Mouse (Mus musculus): Measurements from ENCODE around the gene Brms1l. TPM values are rescaled to one million over a fixed set of nuclear protein-coding genes. Genes with fewer than 3 reads are reported as not detected.
"Not testable (repeated sequence)": the region's sequence is repeated elsewhere in the genome, so short reads cannot be mapped to it uniquely, and the experiment has no call there.

Gene Brms1l
- polyA plus RNA-seq (2012; rRNA removed) = 132 and 144 TPM in 2 replicates

- H3K4me1 ChIP-seq (ENCODE audit: control insufficient read depth, insufficient read depth, low read length) = peaks cover 2% of the 10 kb centered on the region
- peak within 1 kb of the TSS; percentile 98 for H3K27ac ChIP-seq (ENCODE audit: insufficient read depth, low read length)
- H3K4me3 ChIP-seq (ENCODE audit: insufficient read depth, low read length) = peak within 1 kb of the TSS; percentile 99
- TF ChIP-seq POLR2A (IDR thresholded peaks at IDR 0.05; ENCODE audit: extremely low read depth, insufficient read depth, low read length) (peak; percentile 74), CTCF (IDR thresholded peaks at IDR 0.05; ENCODE audit: extremely low read depth, insufficient read depth, low read length) (no peak)
These were observed at the start of gene Brms1l for GRCm38 (mm10) chr12:55836199-55836951. Brms1l (plus strand) TSS chr12:55836324.

GRCm38 (mm10) chr12:55794485-55794884, 41.6 kb upstream of the Brms1l start:
- not testable (repeated sequence) for H3K4me1 ChIP-seq (ENCODE audit: control insufficient read depth, insufficient read depth, low read length); H3K4me3 ChIP-seq (ENCODE audit: insufficient read depth, low read length); H3K27ac ChIP-seq (ENCODE audit: insufficient read depth, low read length)

- no peak for TF ChIP-seq CTCF (IDR thresholded peaks at IDR 0.05; ENCODE audit: extremely low read depth, insufficient read depth, low read length)
- no peak for TF ChIP-seq POLR2A (IDR thresholded peaks at IDR 0.05; ENCODE audit: extremely low read depth, insufficient read depth, low read length)
- Histone ChIP-seq H3K4me1 (ENCODE audit: control insufficient read depth, insufficient read depth, low read length) (no peaks in the 10 kb centered on the region), H3K27ac (ENCODE audit: insufficient read depth, low read length) (no peak overlapping the region), H3K4me3 (ENCODE audit: insufficient read depth, low read length) (no peak overlapping the region)
These were observed 39.0 kb upstream of the Brms1l start for GRCm38 (mm10) chr12:55797103-55797502.

GRCm38 (mm10) chr12:55798745-55799144, 37.4 kb upstream of the Brms1l start:
- H3K27ac ChIP-seq (ENCODE audit: insufficient read depth, low read length) = no peak overlapping the region
- TF ChIP-seq POLR2A (IDR thresholded peaks at IDR 0.05; ENCODE audit: extremely low read depth, insufficient read depth, low read length) = no peak
- TF ChIP-seq CTCF (IDR thresholded peaks at IDR 0.05; ENCODE audit: extremely low read depth, insufficient read depth, low read length) = no peak
- no peaks in the 10 kb centered on the region for H3K4me1 ChIP-seq (ENCODE audit: control insufficient read depth, insufficient read depth, low read length)
- no peak overlapping the region for H3K4me3 ChIP-seq (ENCODE audit: insufficient read depth, low read length)

- no peak overlapping the region for H3K4me3 ChIP-seq (ENCODE audit: insufficient read depth, low read length)
- H3K27ac ChIP-seq (ENCODE audit: insufficient read depth, low read length) = no peak overlapping the region
- no peaks in the 10 kb centered on the region; the same call in 1 of the 2 replicates for H3K4me1 ChIP-seq (ENCODE audit: control insufficient read depth, insufficient read depth, low read length)
- TF ChIP-seq POLR2A (IDR thresholded peaks at IDR 0.05; ENCODE audit: extremely low read depth, insufficient read depth, low read length) (no peak), CTCF (IDR thresholded peaks at IDR 0.05; ENCODE audit: extremely low read depth, insufficient read depth, low read length) (no peak)
These were observed 36.0 kb upstream of the Brms1l start for GRCm38 (mm10) chr12:55800144-55800543.

- H3K4me3 ChIP-seq (ENCODE audit: insufficient read depth, low read length) = no peak overlapping the region
- no peak for TF ChIP-seq CTCF (IDR thresholded peaks at IDR 0.05; ENCODE audit: extremely low read depth, insufficient read depth, low read length)
- no peak for TF ChIP-seq POLR2A (IDR thresholded peaks at IDR 0.05; ENCODE audit: extremely low read depth, insufficient read depth, low read length)
- no peak overlapping the region for H3K27ac ChIP-seq (ENCODE audit: insufficient read depth, low read length)
- peaks cover 2% of the 10 kb centered on the region; the same call in 1 of the 2 replicates for H3K4me1 ChIP-seq (ENCODE audit: control insufficient read depth, insufficient read depth, low read length)
These were observed 35.0 kb upstream of the Brms1l start for GRCm38 (mm10) chr12:55801131-55801530.

- TF ChIP-seq POLR2A (IDR thresholded peaks at IDR 0.05; ENCODE audit: extremely low read depth, insufficient read depth, low read length) = no peak
- TF ChIP-seq CTCF (IDR thresholded peaks at IDR 0.05; ENCODE audit: extremely low read depth, insufficient read depth, low read length) = no peak
- Histone ChIP-seq H3K4me3 (ENCODE audit: insufficient read depth, low read length) (no peak overlapping the region), H3K4me1 (ENCODE audit: control insufficient read depth, insufficient read depth, low read length) (peaks cover 6% of the 10 kb centered on the region; the same call in 1 of the 2 replicates), H3K27ac (ENCODE audit: insufficient read depth, low read length) (no peak overlapping the region)
These were observed 31.1 kb upstream of the Brms1l start for GRCm38 (mm10) chr12:55805035-55805434.

GRCm38 (mm10) chr12:55816488-55816887, 19.6 kb upstream of the Brms1l start:
- H3K4me1 ChIP-seq (ENCODE audit: control insufficient read depth, insufficient read depth, low read length) = peaks cover 2% of the 10 kb centered on the region; the same call in 1 of the 2 replicates
- TF ChIP-seq POLR2A (IDR thresholded peaks at IDR 0.05; ENCODE audit: extremely low read depth, insufficient read depth, low read length) (no peak), CTCF (IDR thresholded peaks at IDR 0.05; ENCODE audit: extremely low read depth, insufficient read depth, low read length) (no peak)
- H3K4me3 ChIP-seq (ENCODE audit: insufficient read depth, low read length) = no peak overlapping the region
- no peak overlapping the region for H3K27ac ChIP-seq (ENCODE audit: insufficient read depth, low read length)

GRCm38 (mm10) chr12:55820119-55820660, 15.9 kb upstream of the Brms1l start:
- Histone ChIP-seq H3K4me1 (ENCODE audit: control insufficient read depth, insufficient read depth, low read length) (peaks cover 2% of the 10 kb centered on the region; the same call in 1 of the 2 replicates), H3K27ac (ENCODE audit: insufficient read depth, low read length) (peak overlapping the region; percentile 78), H3K4me3 (ENCODE audit: insufficient read depth, low read length) (peak overlapping the region; percentile 74)
- TF ChIP-seq POLR2A (IDR thresholded peaks at IDR 0.05; ENCODE audit: extremely low read depth, insufficient read depth, low read length) = 0 out of 2 replicates have a peak, but pooled peaks have one; percentile 34
- no peak for TF ChIP-seq CTCF (IDR thresholded peaks at IDR 0.05; ENCODE audit: extremely low read depth, insufficient read depth, low read length)

Data from cortical plate, adult 2 months (tissue).